Mouse (Mus musculus) midbrain, embryonic 13.5 days (tissue): ENCODE data around the gene Ccnl1. TPM values are rescaled to one million over a fixed set of nuclear protein-coding genes. Genes with fewer than 3 reads are reported as not detected.

ENCODE experiments used
- ATAC-seq: fragments of 200-750 bp; cut with Nextera tagmentation; 2 replicates; pipeline ENCODE4 v1.8.0; 2017; ENCODE audit warnings: mild to moderate bottlenecking, moderate TSS enrichment, moderate library complexity
- H3K27ac ChIP-seq: fragments of 300-500 bp; sonication (generic); 2 replicates; pipeline ENCODE4 v1.5.1; 2015; ENCODE audit warnings: inconsistent platforms, mild to moderate bottlenecking, moderate library complexity
- H3K27me3 ChIP-seq: fragments of 300-500 bp; sonication (generic); 2 replicates; pipeline ENCODE4 v1.6.1; 2015; ENCODE audit warnings: mild to moderate bottlenecking, inconsistent platforms
- H3K36me3 ChIP-seq: fragments of 300-500 bp; sonication (generic); 2 replicates; pipeline ENCODE4 v1.6.1; 2015; ENCODE audit warnings: mild to moderate bottlenecking, inconsistent platforms
- H3K4me1 ChIP-seq: fragments of 300-500 bp; sonication (generic); replicated peaks from 2 replicates; pipeline ENCODE4 v1.6.1; 2015; ENCODE audit warnings: inconsistent platforms
- H3K4me2 ChIP-seq: fragments of 300-500 bp; sonication (generic); replicated peaks from 2 replicates; pipeline ENCODE4 v1.6.1; 2015; ENCODE audit warnings: moderate library complexity, mild to moderate bottlenecking, inconsistent platforms
- H3K4me3 ChIP-seq: fragments of 300-500 bp; sonication (generic); replicated peaks from 2 replicates; pipeline ENCODE4 v1.5.1; 2015; ENCODE audit warnings: mild to moderate bottlenecking, inconsistent platforms
- H3K9ac ChIP-seq: fragments of 300-500 bp; sonication (generic); replicated peaks from 2 replicates; pipeline ENCODE4 v1.6.1; 2015; ENCODE audit warnings: mild to moderate bottlenecking, inconsistent platforms
- H3K9me3 ChIP-seq: fragments of 300-500 bp; sonication (generic); 2 replicates; pipeline ENCODE4 v1.6.1; 2016; ENCODE audit warnings: mild to moderate bottlenecking, inconsistent platforms
- WGBS: fragments of 180-500 bp; shearing (Covaris S2); methylation state at CpG from one replicate; pipeline ENCODE4 v1.1.7; 2015; 5-methylcytosine and 5-hydroxymethylcytosine counted together
- polyA plus RNA-seq: library from polyadenylated mRNA; unstranded; fragments of >200 nt; fragmentation: Nextera tagmentation; extraction: Ambion mirVana; gene quantifications from 2 replicates; pipeline ENCODE4 v1.2.1, GENCODE M21; 2015

The Ccnl1 gene
- polyA plus RNA-seq, 1 experiment from 2014 or later, result 87.8 TPM

- 62% methylated on average over 8 of the region's 8 CpGs for WGBS
- no peak overlapping the region for H3K4me3 ChIP-seq
- ATAC-seq, result peak; percentile 10; the same call in 1 of the 2 replicates
Measured at GRCm38 (mm10) chr3:65930636-65931035, 27.4 kb downstream of the Ccnl1 start.

GRCm38 (mm10) chr3:65929821-65930633 is 28.0 kb downstream of the Ccnl1 start:
- no peaks in the 10 kb centered on the region for H3K9me3 ChIP-seq
- peak overlapping the region; percentile 45 for H3K4me2 ChIP-seq
- peak; percentile 66 for ATAC-seq
- 20% methylated on average over 20 of the region's 20 CpGs for WGBS
- no peak overlapping the region for H3K9ac ChIP-seq
- H3K4me1 ChIP-seq, result peaks cover 17% of the 10 kb centered on the region
- 0 out of 2 replicates have a peak, but pooled peaks cover 3% of the 10 kb centered on the region for H3K27me3 ChIP-seq
- H3K27ac ChIP-seq, result no peak overlapping the region
- H3K36me3 ChIP-seq, result no peaks in the 10 kb centered on the region
- H3K4me3 ChIP-seq, result no peak overlapping the region

More at GRCm38 (mm10) chr3:65930636-65931035, 27.4 kb downstream of the Ccnl1 start:
- Histone ChIP-seq H3K27me3 (0 out of 2 replicates have a peak, but pooled peaks cover 3% of the 10 kb centered on the region), H3K36me3 (no peaks in the 10 kb centered on the region), H3K9ac (no peak overlapping the region), H3K27ac (no peak overlapping the region), H3K4me2 (no peak overlapping the region), H3K9me3 (no peaks in the 10 kb centered on the region), H3K4me1 (peaks cover 17% of the 10 kb centered on the region)

DNA sequence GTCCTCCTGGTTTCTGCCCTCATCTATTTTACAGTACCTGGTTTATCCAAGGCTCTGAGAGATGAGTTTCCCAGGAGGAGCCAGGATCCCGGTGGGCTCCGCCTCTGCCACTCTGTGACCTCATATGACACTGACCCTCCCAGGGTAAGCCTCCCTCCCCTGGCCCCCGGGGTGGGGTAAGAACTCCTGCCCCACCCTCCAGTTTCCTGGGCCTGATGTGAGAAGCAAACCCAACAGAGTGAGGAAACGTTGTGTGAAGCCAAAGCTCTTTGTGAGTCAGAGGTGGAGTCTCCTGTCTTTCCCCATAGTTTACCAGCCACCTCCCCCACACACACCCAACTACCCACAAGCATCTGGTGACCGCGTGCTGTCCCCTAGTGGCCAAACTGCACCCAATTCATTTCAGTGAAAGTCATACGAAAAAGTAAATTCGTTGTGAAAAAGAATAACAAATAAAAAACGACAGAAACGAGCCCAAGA is 28.7 kb downstream of the Ccnl1 start:
- H3K9ac ChIP-seq, result no peak overlapping the region
- 2% methylated on average over 10 of the region's 10 CpGs for WGBS
- no peaks in the 10 kb centered on the region for H3K9me3 ChIP-seq
- ATAC-seq, result peak; percentile 82
- H3K27ac ChIP-seq, result peak overlapping the region; percentile 67
- peak overlapping the region; percentile 45 for H3K4me2 ChIP-seq
- H3K36me3 ChIP-seq, result no peaks in the 10 kb centered on the region
- H3K4me3 ChIP-seq, result peak overlapping the region; percentile 7; the same call in 1 of the 2 replicates
- H3K4me1 ChIP-seq, result peaks cover 17% of the 10 kb centered on the region
- 0 out of 2 replicates have a peak, but pooled peaks cover 3% of the 10 kb centered on the region for H3K27me3 ChIP-seq

GRCm38 (mm10) chr3:65928614-65929272 is 29.3 kb downstream of the Ccnl1 start:
- peak overlapping the region; percentile 45 for H3K4me2 ChIP-seq
- H3K9me3 ChIP-seq, result no peaks in the 10 kb centered on the region
- no peak overlapping the region; the same call in 1 of the 2 replicates for H3K4me3 ChIP-seq
- H3K27me3 ChIP-seq, result 0 out of 2 replicates have a peak, but pooled peaks cover 3% of the 10 kb centered on the region
- H3K4me1 ChIP-seq, result peaks cover 17% of the 10 kb centered on the region
- 25% methylated on average over 4 of the region's 4 CpGs for WGBS
- H3K36me3 ChIP-seq, result no peaks in the 10 kb centered on the region
- H3K9ac ChIP-seq, result no peak overlapping the region; the same call in 1 of the 2 replicates
- ATAC-seq, result peak; percentile 71
- H3K27ac ChIP-seq, result peak overlapping the region; percentile 67

DNA sequence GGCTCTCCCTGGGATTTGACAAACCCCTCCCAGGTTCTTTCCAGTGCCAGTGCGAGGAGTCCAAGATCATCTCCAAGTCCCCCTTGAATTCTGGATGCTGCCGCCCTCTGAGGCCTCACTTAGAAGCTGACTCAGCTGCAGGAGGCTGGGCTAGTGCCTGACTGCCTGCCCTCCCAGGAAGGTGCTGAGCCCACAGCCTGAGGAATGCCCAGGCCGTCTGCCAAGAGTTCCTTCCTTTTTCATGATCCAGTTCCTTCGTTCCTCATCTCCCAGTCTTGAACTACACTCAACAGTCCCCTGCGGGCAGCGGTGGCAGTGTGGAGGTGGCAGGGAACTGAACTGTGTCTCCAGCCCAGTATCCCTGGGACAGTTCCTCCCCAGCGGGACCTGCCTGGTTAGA is 30.4 kb downstream of the Ccnl1 start:
- 68% methylated on average over 7 of the region's 7 CpGs for WGBS
- Histone ChIP-seq H3K4me1 (peaks cover 17% of the 10 kb centered on the region), H3K4me2 (no peak overlapping the region), H3K9me3 (no peaks in the 10 kb centered on the region), H3K36me3 (no peaks in the 10 kb centered on the region), H3K27ac (no peak overlapping the region), H3K4me3 (no peak overlapping the region), H3K27me3 (0 out of 2 replicates have a peak, but pooled peaks cover 3% of the 10 kb centered on the region), H3K9ac (no peak overlapping the region)
- ATAC-seq, result no peak

- Histone ChIP-seq H3K9ac (no peak overlapping the region), H3K27ac (no peak overlapping the region)
- WGBS, result 74% methylated on average over 4 of the region's 4 CpGs
Measured at GRCm38 (mm10) chr3:65927101-65927501, 30.9 kb downstream of the Ccnl1 start.

DNA sequence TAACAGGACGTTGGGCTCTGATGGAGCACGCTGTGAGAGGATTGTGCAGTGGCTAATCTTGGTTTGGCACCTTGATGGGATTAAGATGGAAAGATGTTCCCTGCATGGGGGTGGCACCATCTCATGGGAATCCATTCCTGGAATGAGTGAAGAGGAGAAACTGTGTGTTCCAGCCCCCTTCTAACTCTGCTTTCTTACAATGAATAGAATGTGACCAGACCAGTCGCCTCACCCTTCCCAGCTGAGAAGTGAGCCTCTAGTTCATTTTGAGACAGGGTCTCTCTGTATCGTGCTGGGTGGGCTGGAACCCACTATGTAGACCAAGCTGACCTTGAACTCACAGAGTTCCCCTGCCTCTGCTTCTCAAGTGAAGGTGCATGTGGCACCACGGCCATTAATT is 31.6 kb downstream of the Ccnl1 start:
- Histone ChIP-seq H3K4me2 (no peak overlapping the region), H3K9ac (no peak overlapping the region), H3K36me3 (no peaks in the 10 kb centered on the region), H3K9me3 (no peaks in the 10 kb centered on the region), H3K27me3 (0 out of 2 replicates have a peak, but pooled peaks cover 3% of the 10 kb centered on the region), H3K4me3 (no peak overlapping the region), H3K4me1 (peaks cover 17% of the 10 kb centered on the region), H3K27ac (no peak overlapping the region)
- WGBS, result 84% methylated on average over 5 of the region's 5 CpGs
- no peak for ATAC-seq

More at GRCm38 (mm10) chr3:65927101-65927501, 30.9 kb downstream of the Ccnl1 start:
- no peak overlapping the region for H3K4me3 ChIP-seq
- ATAC-seq, result no peak
- no peak overlapping the region for H3K4me2 ChIP-seq
- H3K27me3 ChIP-seq, result 0 out of 2 replicates have a peak, but pooled peaks cover 3% of the 10 kb centered on the region
- peaks cover 17% of the 10 kb centered on the region for H3K4me1 ChIP-seq
- H3K36me3 ChIP-seq, result no peaks in the 10 kb centered on the region
- no peaks in the 10 kb centered on the region for H3K9me3 ChIP-seq

GRCm38 (mm10) chr3:65925058-65925740 is 32.9 kb downstream of the Ccnl1 start:
- no peak overlapping the region for H3K4me3 ChIP-seq
- peaks cover 17% of the 10 kb centered on the region for H3K4me1 ChIP-seq
- 0 out of 2 replicates have a peak, but pooled peaks cover 3% of the 10 kb centered on the region for H3K27me3 ChIP-seq
- H3K9ac ChIP-seq, result no peak overlapping the region
- no peaks in the 10 kb centered on the region for H3K36me3 ChIP-seq
- no peak for ATAC-seq
- 87% methylated on average over 5 of the region's 5 CpGs for WGBS
- H3K4me2 ChIP-seq, result no peak overlapping the region
- no peaks in the 10 kb centered on the region for H3K9me3 ChIP-seq
- H3K27ac ChIP-seq, result no peak overlapping the region

DNA sequence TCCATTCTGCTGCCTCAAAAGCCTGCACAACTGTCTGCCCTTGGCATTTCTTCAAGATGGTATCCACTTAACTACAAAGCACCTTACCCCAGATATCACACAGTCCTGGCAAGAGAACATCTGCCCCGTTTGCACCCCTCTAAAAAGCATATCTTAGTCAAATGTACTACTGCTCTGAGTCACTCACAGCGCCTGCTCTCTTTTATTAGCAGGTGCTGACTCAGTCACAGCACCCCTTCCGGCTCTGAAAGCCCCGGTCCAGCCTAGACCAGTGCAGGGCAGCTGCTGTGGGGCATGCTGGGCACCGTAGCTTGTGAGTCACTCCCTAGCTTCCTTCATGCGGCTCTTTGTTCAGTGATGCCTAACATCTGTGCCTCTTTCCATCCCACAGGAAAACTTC is 35.6 kb downstream of the Ccnl1 start:
- no peaks in the 10 kb centered on the region for H3K4me1 ChIP-seq
- no peak overlapping the region for H3K4me3 ChIP-seq
- no peak overlapping the region for H3K27ac ChIP-seq
- no peak overlapping the region for H3K9ac ChIP-seq
- 64% methylated on average over 6 of the region's 6 CpGs for WGBS
- no peaks in the 10 kb centered on the region for H3K27me3 ChIP-seq
- ATAC-seq, result no peak
- H3K36me3 ChIP-seq, result no peaks in the 10 kb centered on the region
- H3K4me2 ChIP-seq, result no peak overlapping the region
- H3K9me3 ChIP-seq, result no peaks in the 10 kb centered on the region

DNA sequence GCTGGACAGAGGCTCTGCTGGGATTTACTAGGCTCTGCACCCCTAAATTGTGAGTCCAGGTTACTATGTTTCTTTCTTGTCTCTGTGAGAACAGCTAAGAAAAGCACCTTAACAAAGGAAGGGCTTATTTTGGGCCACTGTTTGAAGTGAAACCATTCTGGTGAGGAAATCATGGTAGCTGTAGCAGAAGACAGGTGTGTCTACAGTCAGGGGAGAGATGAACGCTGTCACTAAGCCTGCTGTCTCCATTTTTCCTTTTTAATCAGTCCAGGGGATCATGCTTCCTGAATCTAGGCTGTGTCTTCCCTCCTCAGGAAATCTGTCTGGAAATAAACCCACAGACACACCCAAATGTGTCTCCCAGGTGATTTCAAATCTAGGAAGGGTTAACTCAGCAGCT is 36.4 kb downstream of the Ccnl1 start:
- no peak for ATAC-seq
- H3K9me3 ChIP-seq, result no peaks in the 10 kb centered on the region
- H3K4me3 ChIP-seq, result no peak overlapping the region
- 91% methylated on average over 1 of the region's 1 CpGs for WGBS
- no peaks in the 10 kb centered on the region for H3K36me3 ChIP-seq
- H3K4me1 ChIP-seq, result no peaks in the 10 kb centered on the region
- H3K27me3 ChIP-seq, result no peaks in the 10 kb centered on the region
- H3K9ac ChIP-seq, result no peak overlapping the region
- no peak overlapping the region for H3K4me2 ChIP-seq
- no peak overlapping the region for H3K27ac ChIP-seq

GRCm38 (mm10) chr3:65919016-65919415 is 39.0 kb downstream of the Ccnl1 start:
- H3K27me3 ChIP-seq, result no peaks in the 10 kb centered on the region
- ATAC-seq, result no peak
- H3K9ac ChIP-seq, result no peak overlapping the region
- WGBS, result 94% methylated on average over 2 of the region's 2 CpGs
- H3K4me2 ChIP-seq, result no peak overlapping the region
- no peaks in the 10 kb centered on the region for H3K36me3 ChIP-seq
- H3K27ac ChIP-seq, result no peak overlapping the region
- no peak overlapping the region for H3K4me3 ChIP-seq
- no peaks in the 10 kb centered on the region for H3K4me1 ChIP-seq
- H3K9me3 ChIP-seq, result no peaks in the 10 kb centered on the region
